Mouse (Mus musculus) liver, postnatal 0 days (tissue): ENCODE measurements around the gene Ube2i.

Experiments
- CTCF ChIP-seq: sonication (generic); IDR thresholded peaks from 2 replicates; pipeline ENCODE4 v1.5.1; 2016; ENCODE audit warnings: antibody characterized with exemption, low read depth
- EP300 ChIP-seq: IDR thresholded peaks from 2 replicates; pipeline ENCODE4 v1.6.1; 2016; ENCODE audit warnings: antibody characterized with exemption, low read depth, mild to moderate bottlenecking

GRCm38 (mm10) chr17:25248033-25248750 is 26.2 kb downstream of the Ube2i start:
- TF ChIP-seq CTCF = no peak
- no peak for TF ChIP-seq EP300
